Mouse (Mus musculus) heart, embryonic 16.5 days (tissue): ENCODE data around the gene She. TPM values are rescaled to one million over a fixed set of nuclear protein-coding genes. Genes with fewer than 3 reads are reported as not detected.

Experiments used
- ATAC-seq: fragments of 200-750 bp; cut with Nextera tagmentation; replicated peaks from 2 replicates; pipeline ENCODE4 v1.8.0; 2017; ENCODE audit warnings: moderate number of reproducible peaks; ENCODE audit not compliant: insufficient read depth, low FRiP score; ENCODE audit errors: extremely low read depth
- H3K27ac ChIP-seq: fragments of 300-500 bp; sonication (generic); 2 replicates; pipeline ENCODE4 v1.5.1; 2014; ENCODE audit warnings: mild to moderate bottlenecking, low read length, control low read depth, moderate library complexity
- H3K27me3 ChIP-seq: fragments of 300-500 bp; sonication (generic); 2 replicates; pipeline ENCODE4 v1.6.1; 2014; ENCODE audit warnings: low read length, mixed read lengths; ENCODE audit not compliant: control insufficient read depth, insufficient read depth
- H3K36me3 ChIP-seq: fragments of 300-500 bp; sonication (generic); 2 replicates; pipeline ENCODE4 v1.6.1; 2014; ENCODE audit not compliant: control insufficient read depth, insufficient read depth
- H3K4me1 ChIP-seq: fragments of 300-500 bp; sonication (generic); 2 replicates; pipeline ENCODE4 v1.6.1; 2014; ENCODE audit warnings: low read length, mixed read lengths; ENCODE audit not compliant: control insufficient read depth, insufficient read depth
- H3K4me2 ChIP-seq: fragments of 300-500 bp; sonication (generic); 2 replicates; pipeline ENCODE4 v1.6.1; 2014; ENCODE audit warnings: low read depth, mild to moderate bottlenecking, control low read depth, low read length
- H3K4me3 ChIP-seq: fragments of 300-500 bp; sonication (generic); 2 replicates; pipeline ENCODE4 v1.5.1; 2014; ENCODE audit warnings: mild to moderate bottlenecking, control low read depth, low read length
- H3K9ac ChIP-seq: fragments of 300-500 bp; sonication (generic); 2 replicates; pipeline ENCODE4 v1.6.1; 2014; ENCODE audit warnings: low read length, control low read depth
- H3K9me3 ChIP-seq: fragments of 300-500 bp; sonication (generic); replicated peaks from 2 replicates; pipeline ENCODE4 v1.6.1; 2016; ENCODE audit warnings: low read length; ENCODE audit not compliant: control insufficient read depth
- WGBS: fragments of 180-500 bp; shearing (Covaris S2); extraction: QIAGEN DNeasy Blood & Tissue Kit; methylation state at CpG from one replicate; pipeline ENCODE4 v1.1.7; 2014; 5-methylcytosine and 5-hydroxymethylcytosine counted together
- polyA plus RNA-seq: library from polyadenylated mRNA; unstranded; fragments of >200 nt; fragmentation: Nextera tagmentation; extraction: Ambion mirVana; gene quantifications from 2 replicates; pipeline ENCODE4 v1.2.1, GENCODE M21; 2015

Gene She
- 4.8 and 7.2 TPM in 2 replicates for polyA plus RNA-seq

GRCm38 (mm10) chr3:89830815-89831591 lies at the start of gene She:
Gene She (plus strand): TSS chr3:89831370.
- H3K4me3 ChIP-seq: peak within 1 kb of the TSS; percentile 56
- H3K9me3 ChIP-seq: no peaks in the 10 kb centered on the region
- peak within 1 kb of the TSS; percentile 62 for H3K4me2 ChIP-seq
- peak within 1 kb of the TSS; percentile 76 for H3K27ac ChIP-seq
- peak; percentile 60; the same call in 1 of the 2 replicates for ATAC-seq
- peak within 1 kb of the TSS; percentile 75 for H3K9ac ChIP-seq
- H3K36me3 ChIP-seq: no peaks in the 10 kb centered on the region
- 2% methylated on average over 88 of the region's 96 CpGs for WGBS
- H3K4me1 ChIP-seq: 0 out of 2 replicates have a peak, but pooled peaks cover 2% of the 10 kb centered on the region
- H3K27me3 ChIP-seq: peaks cover 53% of the 10 kb centered on the region

- Histone ChIP-seq H3K27ac (no peak overlapping the region), H3K4me2 (no peak overlapping the region), H3K4me3 (no peak overlapping the region), H3K27me3 (no peaks in the 10 kb centered on the region; the same call in 1 of the 2 replicates), H3K36me3 (peaks cover 56% of the 10 kb centered on the region), H3K4me1 (peaks cover 9% of the 10 kb centered on the region), H3K9ac (no peak overlapping the region), H3K9me3 (no peaks in the 10 kb centered on the region)
- no peak for ATAC-seq
- WGBS: 58% methylated on average over 5 of the region's 5 CpGs
These were observed 49.5 kb upstream of the She start for GRCm38 (mm10) chr3:89781640-89782039.

GRCm38 (mm10) chr3:89784991-89785753 lies 46.0 kb upstream of the She start:
- peak overlapping the region; percentile 30; the same call in 1 of the 2 replicates for H3K4me3 ChIP-seq
- H3K9ac ChIP-seq: peak overlapping the region; percentile 69

GRCm38 (mm10) chr3:89786275-89786674 lies 44.9 kb upstream of the She start:
- Histone ChIP-seq H3K9ac (no peak overlapping the region), H3K4me2 (no peak overlapping the region), H3K36me3 (peaks cover 16% of the 10 kb centered on the region), H3K27ac (no peak overlapping the region), H3K9me3 (no peaks in the 10 kb centered on the region), H3K4me3 (no peak overlapping the region), H3K4me1 (peaks cover 9% of the 10 kb centered on the region), H3K27me3 (no peaks in the 10 kb centered on the region; the same call in 1 of the 2 replicates)
- no peak for ATAC-seq
- WGBS: 77% methylated on average over 6 of the region's 6 CpGs

More at GRCm38 (mm10) chr3:89784991-89785753, 46.0 kb upstream of the She start:
- no peaks in the 10 kb centered on the region for H3K9me3 ChIP-seq
- peak overlapping the region; percentile 58 for H3K4me2 ChIP-seq
- peaks cover 9% of the 10 kb centered on the region for H3K4me1 ChIP-seq
- peak; percentile 81 for ATAC-seq
- H3K27ac ChIP-seq: peak overlapping the region; percentile 55; the same call in 1 of the 2 replicates
- no peaks in the 10 kb centered on the region; the same call in 1 of the 2 replicates for H3K27me3 ChIP-seq
- 11% methylated on average over 11 of the region's 11 CpGs for WGBS
- H3K36me3 ChIP-seq: peaks cover 26% of the 10 kb centered on the region

- ATAC-seq: no peak
- H3K4me2 ChIP-seq: no peak overlapping the region
- H3K9me3 ChIP-seq: no peaks in the 10 kb centered on the region
- H3K27me3 ChIP-seq: no peaks in the 10 kb centered on the region; the same call in 1 of the 2 replicates
- 70% methylated on average over 16 of the region's 16 CpGs for WGBS
- H3K4me1 ChIP-seq: peaks cover 9% of the 10 kb centered on the region
- H3K4me3 ChIP-seq: no peak overlapping the region
- no peak overlapping the region for H3K27ac ChIP-seq
- no peaks in the 10 kb centered on the region for H3K36me3 ChIP-seq
- no peak overlapping the region for H3K9ac ChIP-seq
These were observed 42.4 kb upstream of the She start for GRCm38 (mm10) chr3:89788680-89789352.

GRCm38 (mm10) chr3:89794616-89795015 lies 36.6 kb upstream of the She start:
- Histone ChIP-seq H3K27ac (no peak overlapping the region), H3K4me3 (no peak overlapping the region), H3K27me3 (no peaks in the 10 kb centered on the region), H3K36me3 (no peaks in the 10 kb centered on the region), H3K9ac (no peak overlapping the region), H3K9me3 (no peaks in the 10 kb centered on the region), H3K4me2 (no peak overlapping the region), H3K4me1 (peaks cover 2% of the 10 kb centered on the region; the same call in 1 of the 2 replicates)
- 65% methylated on average over 2 of the region's 2 CpGs for WGBS
- no peak for ATAC-seq

GRCm38 (mm10) chr3:89795746-89796145 lies 35.4 kb upstream of the She start:
- WGBS: 53% methylated on average over 5 of the region's 5 CpGs
- Histone ChIP-seq H3K27me3 (no peaks in the 10 kb centered on the region), H3K4me3 (no peak overlapping the region), H3K9ac (no peak overlapping the region), H3K4me1 (peaks cover 3% of the 10 kb centered on the region; the same call in 1 of the 2 replicates), H3K27ac (no peak overlapping the region), H3K36me3 (no peaks in the 10 kb centered on the region), H3K4me2 (no peak overlapping the region), H3K9me3 (no peaks in the 10 kb centered on the region)
- ATAC-seq: no peak

- no peak overlapping the region for H3K4me2 ChIP-seq
- no peaks in the 10 kb centered on the region for H3K9me3 ChIP-seq
- H3K4me3 ChIP-seq: no peak overlapping the region
- no peak overlapping the region for H3K27ac ChIP-seq
- no peak overlapping the region for H3K9ac ChIP-seq
- H3K27me3 ChIP-seq: no peaks in the 10 kb centered on the region
- 24% methylated on average over 4 of the region's 4 CpGs for WGBS
- H3K4me1 ChIP-seq: peaks cover 3% of the 10 kb centered on the region; the same call in 1 of the 2 replicates
- ATAC-seq: no peak
- H3K36me3 ChIP-seq: no peaks in the 10 kb centered on the region
These were observed 34.8 kb upstream of the She start for GRCm38 (mm10) chr3:89796358-89796757.
